Mouse (Mus musculus) macrophage (primary cell): Measurements from ENCODE around the gene Papolb. TPM values are rescaled to one million over a fixed set of nuclear protein-coding genes. Genes with fewer than 3 reads are reported as not detected.

Experiments
- H3K27ac ChIP-seq: fragments of 350-480 bp; formaldehyde crosslinking; 2 replicates; pipeline ENCODE4 v1.9.0; 2021
- H3K36me3 ChIP-seq: fragments of 350-480 bp; formaldehyde crosslinking; 2 replicates; pipeline ENCODE4 v1.9.0; 2021; ENCODE audit errors: inconsistent target
- H3K4me3 ChIP-seq: fragments of 350-480 bp; formaldehyde crosslinking; 2 replicates; pipeline ENCODE4 v1.9.0; 2021; ENCODE audit errors: inconsistent target
- H3K79me2 ChIP-seq: fragments of 350-480 bp; formaldehyde crosslinking; 2 replicates; pipeline ENCODE4 v1.9.0; 2021; ENCODE audit errors: inconsistent target
- whole genome bisulfite sequencing: methylation state at CpG from one replicate; pipeline ENCODE4 v1.1.7; 2026; ENCODE audit warnings: inconsistent platforms; ENCODE audit not compliant: missing documents; 5-methylcytosine and 5-hydroxymethylcytosine counted together
- polyA plus RNA-seq: library from polyadenylated mRNA; stranded (reverse); fragments of 250-400 nt; gene quantifications from 3 replicates; pipeline ENCODE4 v1.2.4, GENCODE M21; 2018; ENCODE audit warnings: inconsistent platforms

The Papolb gene
- polyA plus RNA-seq, 1 experiment from 2014 or later: not detected

- no peaks in the 10 kb centered on the region for H3K36me3 ChIP-seq
- no peaks in the 10 kb centered on the region for H3K79me2 ChIP-seq
- 72% methylated on average over 9 of the region's 10 CpGs for WGBS
- H3K27ac ChIP-seq: no peak overlapping the region
- H3K4me3 ChIP-seq: no peak overlapping the region
These were observed 29.0 kb downstream of the Papolb start for GRCm38 (mm10) chr5:142500918-142501317.

- no peak overlapping the region for H3K27ac ChIP-seq
- no peaks in the 10 kb centered on the region for H3K79me2 ChIP-seq
- whole genome bisulfite sequencing: 34% methylated on average over 3 of the region's 3 CpGs
- no peaks in the 10 kb centered on the region for H3K36me3 ChIP-seq
- H3K4me3 ChIP-seq: no peak overlapping the region
These were observed 30.9 kb downstream of the Papolb start for GRCm38 (mm10) chr5:142498964-142499363.

GRCm38 (mm10) chr5:142495321-142496096, 34.4 kb downstream of the Papolb start:
- no peak overlapping the region for H3K27ac ChIP-seq
- no peaks in the 10 kb centered on the region for H3K36me3 ChIP-seq
- no peak overlapping the region for H3K4me3 ChIP-seq
- no peaks in the 10 kb centered on the region for H3K79me2 ChIP-seq
- WGBS: 75% methylated on average over 14 of the region's 14 CpGs

GRCm38 (mm10) chr5:142493307-142493706, 36.6 kb downstream of the Papolb start:
- Histone ChIP-seq H3K27ac (no peak overlapping the region), H3K36me3 (no peaks in the 10 kb centered on the region), H3K4me3 (no peak overlapping the region), H3K79me2 (no peaks in the 10 kb centered on the region)
- 61% methylated on average over 3 of the region's 3 CpGs for WGBS

GRCm38 (mm10) chr5:142489955-142490707, 39.7 kb downstream of the Papolb start:
- whole genome bisulfite sequencing: 54% methylated on average over 9 of the region's 9 CpGs
- Histone ChIP-seq H3K27ac (no peak overlapping the region), H3K36me3 (no peaks in the 10 kb centered on the region)

GRCm38 (mm10) chr5:142486654-142487053, 43.2 kb downstream of the Papolb start:
- H3K36me3 ChIP-seq: no peaks in the 10 kb centered on the region
- no peak overlapping the region for H3K4me3 ChIP-seq
- H3K27ac ChIP-seq: no peak overlapping the region
- H3K79me2 ChIP-seq: no peaks in the 10 kb centered on the region
- 80% methylated on average over 9 of the region's 9 CpGs for WGBS

More at GRCm38 (mm10) chr5:142489955-142490707, 39.7 kb downstream of the Papolb start:
- Histone ChIP-seq H3K4me3 (no peak overlapping the region), H3K79me2 (no peaks in the 10 kb centered on the region)

- Histone ChIP-seq H3K4me3 (no peak overlapping the region), H3K79me2 (no peaks in the 10 kb centered on the region), H3K27ac (no peak overlapping the region), H3K36me3 (no peaks in the 10 kb centered on the region)
- WGBS: 95% methylated on average over 5 of the region's 5 CpGs
These were observed 46.3 kb downstream of the Papolb start for GRCm38 (mm10) chr5:142483581-142483980.

- no peak overlapping the region for H3K27ac ChIP-seq
- H3K4me3 ChIP-seq: no peak overlapping the region
- H3K36me3 ChIP-seq: peaks cover 10% of the 10 kb centered on the region; the same call in 1 of the 2 replicates
- WGBS: 77% methylated on average over 2 of the region's 2 CpGs
- H3K79me2 ChIP-seq: no peaks in the 10 kb centered on the region
These were observed 47.4 kb downstream of the Papolb start for GRCm38 (mm10) chr5:142482512-142482911.

- H3K79me2 ChIP-seq: no peaks in the 10 kb centered on the region
- WGBS: 46% methylated on average over 17 of the region's 17 CpGs
These were observed 50.9 kb downstream of the Papolb start for GRCm38 (mm10) chr5:142478829-142479435.

GRCm38 (mm10) chr5:142477866-142478615, 51.8 kb downstream of the Papolb start:
- Histone ChIP-seq H3K4me3 (no peak overlapping the region), H3K36me3 (peaks cover 47% of the 10 kb centered on the region), H3K79me2 (no peaks in the 10 kb centered on the region), H3K27ac (no peak overlapping the region)
- 86% methylated on average over 5 of the region's 5 CpGs for WGBS

More at GRCm38 (mm10) chr5:142478829-142479435, 50.9 kb downstream of the Papolb start:
- Histone ChIP-seq H3K27ac (no peak overlapping the region), H3K4me3 (no peak overlapping the region), H3K36me3 (peaks cover 40% of the 10 kb centered on the region)

GRCm38 (mm10) chr5:142477346-142477745, 52.5 kb downstream of the Papolb start:
- 85% methylated on average over 10 of the region's 12 CpGs for WGBS
- Histone ChIP-seq H3K36me3 (peaks cover 50% of the 10 kb centered on the region), H3K27ac (no peak overlapping the region), H3K79me2 (no peaks in the 10 kb centered on the region), H3K4me3 (no peak overlapping the region)
